Mouse (Mus musculus) B cell, adult 2 months (primary cell): ENCODE measurements around the gene Smyd3.

Source experiments
- DNase-seq, 2 experiments: peaks; one replicate each; pipeline ENCODE4 v3.0.0; 2022

Gene Smyd3

GRCm38 (mm10) chr1:179161947-179162346 lies 355.9 kb downstream of the Smyd3 start:
- no peak for DNase-seq

- no peak for DNase-seq
Measured at GRCm38 (mm10) chr1:179160697-179161096, 357.1 kb downstream of the Smyd3 start.

DNA sequence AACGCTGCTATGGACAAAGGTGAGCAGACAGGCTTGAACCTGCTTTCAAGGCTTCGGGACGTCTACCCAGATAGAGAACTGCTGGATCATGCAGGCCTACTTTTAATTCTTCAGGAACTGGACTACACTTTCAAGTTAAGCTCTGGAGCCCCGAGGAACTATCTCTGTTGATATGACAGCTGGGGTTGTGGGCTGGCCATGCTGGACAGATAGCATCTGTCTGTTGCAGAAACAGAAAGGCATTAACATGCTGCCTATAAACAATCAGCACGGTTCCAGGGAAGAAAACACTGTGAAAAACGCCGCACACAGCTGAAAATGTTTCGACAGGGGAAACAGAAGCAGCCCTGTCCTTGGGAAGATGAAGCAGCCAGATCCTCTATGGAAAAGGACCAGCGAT lies 365.5 kb downstream of the Smyd3 start:
- DNase-seq, result no peak

- DNase-seq, result no peak
Measured at GRCm38 (mm10) chr1:179151275-179151674, 366.6 kb downstream of the Smyd3 start.

- no peak for DNase-seq
Measured at GRCm38 (mm10) chr1:179149468-179150140, 368.2 kb downstream of the Smyd3 start.

GRCm38 (mm10) chr1:179146730-179147167 lies 371.1 kb downstream of the Smyd3 start:
- DNase-seq, result no peak

GRCm38 (mm10) chr1:179143154-179143832 lies 374.5 kb downstream of the Smyd3 start:
- no peak for DNase-seq

DNA sequence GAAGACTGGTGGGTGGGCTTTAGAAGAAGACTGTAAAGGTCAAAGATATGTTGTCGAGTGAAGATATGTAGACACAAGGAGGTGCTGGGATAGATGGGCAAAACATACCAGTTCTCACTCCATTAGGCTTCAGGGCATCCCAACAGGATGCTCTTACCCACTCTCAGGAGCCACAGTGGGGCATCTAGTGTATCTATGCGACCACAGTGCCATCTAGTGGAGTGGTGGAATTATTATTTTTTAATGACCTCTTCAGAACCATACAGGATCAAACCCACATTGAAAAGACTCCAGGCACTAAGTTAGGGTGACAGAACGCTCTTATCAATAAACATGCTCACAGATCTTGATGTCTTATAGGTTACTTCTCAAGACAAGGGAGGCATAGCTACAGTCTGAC lies 375.7 kb downstream of the Smyd3 start:
- DNase-seq, result peak; percentile 19 to 23

- no peak for DNase-seq
Measured at GRCm38 (mm10) chr1:179141071-179141650, 376.7 kb downstream of the Smyd3 start.

DNA sequence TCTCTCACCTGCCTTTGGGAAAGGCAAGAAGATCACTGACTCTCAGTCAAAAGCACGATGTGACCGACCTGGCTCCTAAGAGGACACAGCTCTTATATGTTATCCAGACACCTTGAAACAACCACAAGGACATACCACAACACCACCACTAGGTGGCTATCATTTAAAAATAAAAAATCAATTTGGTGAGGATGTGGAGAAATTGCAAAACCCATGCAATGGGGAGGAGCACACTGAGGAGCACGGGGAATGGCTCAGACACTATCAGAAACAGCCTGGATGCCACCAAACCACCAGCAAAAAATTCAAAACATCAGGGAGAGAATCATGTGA lies 380.7 kb downstream of the Smyd3 start:
- DNase-seq, result no peak

DNA sequence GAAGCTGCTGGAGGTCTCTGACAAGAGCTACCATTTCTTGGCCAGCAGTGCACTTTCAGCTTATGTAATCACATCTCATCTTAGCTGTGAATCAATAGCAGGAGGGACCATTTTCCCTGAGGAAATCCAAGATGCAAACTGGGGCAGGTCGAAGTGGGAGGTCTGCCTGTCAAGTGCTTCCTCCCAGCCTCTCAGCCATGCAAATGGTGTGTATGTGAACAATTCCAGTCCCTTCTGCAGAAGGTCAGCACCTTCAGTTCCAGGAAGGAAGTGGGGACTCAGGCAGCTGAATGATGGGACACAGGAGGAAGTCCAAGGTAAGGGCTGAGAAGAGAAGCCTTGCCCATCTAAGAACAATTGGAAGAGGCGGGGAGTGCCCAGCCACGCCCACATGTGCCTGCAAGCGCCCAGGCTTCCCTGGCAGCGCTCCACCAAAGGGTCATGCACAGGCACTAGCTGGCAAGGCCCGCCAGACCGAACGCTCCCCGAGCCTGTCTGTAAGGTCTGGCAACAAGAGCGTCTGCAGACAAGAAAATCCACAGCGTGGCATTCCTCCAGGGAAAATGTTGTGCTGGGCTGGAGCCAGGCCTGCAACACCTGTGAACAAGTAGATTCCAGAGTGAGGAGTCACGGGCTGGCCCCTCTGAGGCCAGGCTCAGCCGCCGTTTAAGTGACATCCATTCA lies 381.2 kb downstream of the Smyd3 start:
- no peak for DNase-seq

GRCm38 (mm10) chr1:179129995-179130394 lies 387.8 kb downstream of the Smyd3 start:
- DNase-seq, result no peak

GRCm38 (mm10) chr1:179126287-179126686 lies 391.6 kb downstream of the Smyd3 start:
- no peak for DNase-seq

GRCm38 (mm10) chr1:179122476-179123229 lies 395.2 kb downstream of the Smyd3 start:
- no peak for DNase-seq

DNA sequence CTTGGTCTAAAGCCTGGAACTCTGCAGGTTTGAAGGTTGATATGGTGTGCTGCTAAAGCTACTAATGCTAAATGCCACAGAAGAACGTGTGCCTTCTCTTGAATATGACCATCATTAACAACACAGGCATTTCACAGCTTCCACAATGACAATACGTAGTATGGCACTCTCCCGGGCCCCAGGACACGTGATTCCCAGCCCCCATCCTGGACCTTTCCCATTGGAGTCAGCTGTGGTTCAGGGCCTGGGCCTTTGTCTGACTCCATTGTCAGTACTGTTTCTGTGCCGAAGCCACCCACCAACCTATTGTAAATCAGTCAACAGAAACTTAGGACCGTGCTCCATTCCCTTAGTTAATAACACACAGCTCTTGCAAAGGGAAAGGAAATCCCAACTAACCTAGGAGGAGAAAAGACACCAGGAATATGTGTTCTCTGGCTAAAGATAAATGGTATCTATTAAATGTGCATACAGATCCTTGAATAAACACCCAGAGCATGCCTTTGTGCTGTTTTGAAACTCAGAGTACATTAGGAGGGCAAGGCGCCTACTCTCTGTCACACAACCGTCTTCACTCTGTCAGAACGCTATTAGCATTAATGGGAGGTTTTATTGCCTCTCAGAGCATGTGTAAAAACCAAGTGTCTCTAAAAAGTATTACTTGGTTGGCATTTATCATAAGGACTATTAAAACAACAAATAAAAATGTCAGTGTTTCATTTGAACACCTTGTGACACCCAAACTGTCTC lies 397.4 kb downstream of the Smyd3 start:
- no peak for DNase-seq

- no peak for DNase-seq
Measured at GRCm38 (mm10) chr1:179118673-179119072, 399.2 kb downstream of the Smyd3 start.

DNA sequence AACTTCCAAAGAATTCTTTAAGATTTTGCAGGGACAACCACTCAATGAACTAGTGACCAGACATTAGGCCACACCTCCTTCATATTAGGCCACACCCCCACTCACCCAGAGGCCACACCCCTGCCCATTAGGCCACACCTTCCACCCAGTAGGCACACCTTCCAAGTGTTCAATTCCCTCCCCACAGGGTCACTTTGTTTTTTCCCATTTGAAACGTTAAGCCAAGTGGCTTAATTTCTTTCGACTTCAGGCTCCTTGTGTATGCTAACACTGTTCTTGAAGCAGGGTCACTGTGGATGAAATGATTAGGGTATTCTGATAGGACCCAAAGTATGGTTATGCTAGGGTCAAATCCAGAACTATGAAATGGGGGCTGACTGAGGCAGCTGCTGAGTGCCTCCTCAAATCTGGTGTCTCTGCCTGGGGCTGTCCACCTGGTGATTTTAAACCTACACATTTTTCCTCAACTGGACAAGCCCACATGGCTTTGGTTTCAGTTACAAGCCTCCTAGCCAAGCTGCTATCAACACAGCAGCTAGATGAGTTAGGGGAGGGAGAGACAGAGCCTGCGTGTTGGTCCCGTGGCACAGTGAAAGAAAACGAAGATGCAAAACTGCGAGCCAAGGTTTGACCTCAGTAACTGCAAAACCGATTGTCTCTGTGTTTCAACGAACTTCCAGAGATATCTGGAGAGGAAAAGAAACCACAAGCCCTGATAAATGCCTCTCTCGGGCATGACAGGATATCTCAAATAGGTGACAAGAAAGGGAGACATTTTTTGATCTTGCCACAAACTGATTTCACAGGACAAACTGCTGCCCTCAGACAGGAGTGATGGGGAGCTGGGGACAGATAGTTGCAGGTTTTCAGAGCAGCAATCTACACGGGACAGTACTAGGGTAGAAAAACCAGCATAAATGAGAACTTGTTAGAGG lies 400.8 kb downstream of the Smyd3 start:
- no peak for DNase-seq

DNA sequence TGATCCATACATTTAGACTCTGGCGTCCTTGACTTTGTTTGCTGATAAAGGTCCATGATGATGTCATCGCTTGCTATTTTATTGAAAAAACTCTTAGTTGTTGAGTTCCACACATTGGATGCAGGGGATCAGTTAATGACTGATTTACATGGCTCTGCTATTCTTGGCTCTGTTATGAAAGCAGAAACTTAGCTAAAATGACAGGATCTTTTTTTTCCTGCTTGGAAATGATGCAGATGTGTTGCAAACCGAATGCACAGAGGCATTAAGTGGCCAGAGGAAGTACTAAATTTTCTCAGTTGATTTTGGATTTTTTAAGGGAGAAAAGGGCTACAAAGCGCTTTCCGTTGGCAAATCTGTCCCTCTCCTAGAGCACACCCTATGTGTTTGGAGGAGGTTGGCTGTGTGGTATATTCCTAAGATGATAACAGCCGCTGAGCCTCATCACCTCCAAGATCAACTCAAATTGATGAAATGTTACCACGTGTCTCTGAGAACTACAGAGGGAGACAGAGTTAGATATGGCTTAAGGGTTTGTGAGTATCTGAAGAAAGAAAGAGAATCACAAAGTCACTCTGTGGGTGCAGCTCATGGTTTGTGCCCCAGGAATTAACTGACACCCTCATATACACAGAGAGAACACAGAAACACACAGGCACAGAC lies 402.9 kb downstream of the Smyd3 start:
- no peak for DNase-seq

- DNase-seq, result no peak
Measured at GRCm38 (mm10) chr1:179114385-179114784, 403.5 kb downstream of the Smyd3 start.

- DNase-seq, result no peak
Measured at GRCm38 (mm10) chr1:179108759-179109158, 409.1 kb downstream of the Smyd3 start.
